Mouse (Mus musculus) myocyte (in vitro differentiated cells): ENCODE results near the gene Zfp963.

Experiments
- E2F4 ChIP-seq: IDR thresholded peaks from one replicate; pipeline ENCODE4 v1.6.1; 2011; ENCODE audit warnings: mild to moderate bottlenecking, control low read depth, moderate library complexity; ENCODE audit not compliant: insufficient read depth
- MAX ChIP-seq: IDR thresholded peaks from one replicate; pipeline ENCODE4 v1.6.1; 2011; ENCODE audit warnings: low read depth, mild to moderate bottlenecking, control low read depth
- MYOG ChIP-seq, 3 experiments: IDR thresholded peaks; one replicate each; pipeline ENCODE4 v1.6.1; 2011; ENCODE audit warnings: control low read depth in 2 of 3, low read depth in 2 of 3, mild to moderate bottlenecking in 2 of 3; ENCODE audit not compliant: insufficient read length in 2 of 3, control insufficient read depth in 1 of 3, insufficient read depth in 1 of 3

- TF ChIP-seq E2F4 (no peak), MAX (no peak), MYOG (IDR thresholded peaks at IDR 0.05; ENCODE audit: control insufficient read depth in 1 of 3, insufficient read depth in 1 of 3, insufficient read length in 2 of 3, low read depth in 2 of 3) (no peak)
These were observed 40.6 kb upstream of the Zfp963 start for GRCm38 (mm10) chr8:69790364-69790763.
